Mouse (Mus musculus) forebrain, embryonic 13.5 days (tissue): ENCODE data around the gene Rad23a. TPM values are rescaled to one million over a fixed set of nuclear protein-coding genes. Genes with fewer than 3 reads are reported as not detected.

ENCODE experiments used
- microRNA-seq: library from miRNA; unstranded; fragments of <30 nt; microRNA quantifications from one replicate; pipeline ENCODE4, GENCODE M21; 2016
- polyA plus RNA-seq: library from polyadenylated mRNA; unstranded; fragments of >200 nt; fragmentation: Nextera tagmentation; extraction: Ambion mirVana; gene quantifications from 2 replicates; pipeline ENCODE4 v1.2.1, GENCODE M21; 2015

Rad23a gene
- polyA plus RNA-seq, 1 experiment from 2014 or later = 93.9 TPM

Small RNA genes within 50 kb of the gene (microRNA-seq; reads per million reads assigned to microRNA genes)
- 3.5 reads per million, percentile 7 among the genes with 10 or more reads in this experiment for gene Mir7069

Other genes with a start within 250 kb of the Rad23a start
- 35.2 and 35.4 TPM in 2 replicates for gene Ier2, start 177.8 kb downstream of the Rad23a start, polyA plus RNA-seq
- gene Trmt1, start 154.4 kb downstream of the Rad23a start, polyA plus RNA-seq = 53.5 and 59.1 TPM in 2 replicates
- gene Nacc1, start 152.8 kb downstream of the Rad23a start, polyA plus RNA-seq = 16.1 and 18.6 TPM in 2 replicates
- 1.9 and 2.1 TPM in 2 replicates for gene Lyl1, start 139.2 kb downstream of the Rad23a start, polyA plus RNA-seq
- gene G430095P16Rik, start 117.7 kb downstream of the Rad23a start, polyA plus RNA-seq = 3.7 and 3.8 TPM in 2 replicates
- gene Nfix, start 40.3 kb downstream of the Rad23a start, polyA plus RNA-seq = 127 and 145 TPM in 2 replicates
- gene Dand5, start 17.8 kb downstream of the Rad23a start, polyA plus RNA-seq = 7.3 and 8.2 TPM in 2 replicates
- gene Gadd45gip1, start 9.1 kb downstream of the Rad23a start, polyA plus RNA-seq = 42.6 and 47.0 TPM in 2 replicates
- 549 and 569 TPM in 2 replicates for gene Calr, start 6.3 kb upstream of the Rad23a start, polyA plus RNA-seq
- gene Farsa, start 16.3 kb upstream of the Rad23a start, polyA plus RNA-seq = 123 and 127 TPM in 2 replicates
- 80.3 and 85.1 TPM in 2 replicates for gene Syce2, start 31.4 kb upstream of the Rad23a start, polyA plus RNA-seq
- gene Gcdh, start 53.3 kb upstream of the Rad23a start, polyA plus RNA-seq = 33.2 and 34.2 TPM in 2 replicates
- 0.74 and 1.2 TPM in 2 replicates for gene Klf1, start 61.3 kb upstream of the Rad23a start, polyA plus RNA-seq
- 6.9 and 9.4 TPM in 2 replicates for gene Dnase2a, start 67.9 kb upstream of the Rad23a start, polyA plus RNA-seq
- gene Mast1, start 96.7 kb upstream of the Rad23a start, polyA plus RNA-seq = 31.6 and 37.3 TPM in 2 replicates
- 1.2 and 1.8 TPM in 2 replicates for gene Rtbdn, start 106.3 kb upstream of the Rad23a start, polyA plus RNA-seq
- not detected in 2 replicates for gene Gm49661, start 128.8 kb upstream of the Rad23a start, polyA plus RNA-seq
- gene Prdx2, start 128.9 kb upstream of the Rad23a start, polyA plus RNA-seq = 1,640 and 1,662 TPM in 2 replicates
- gene Rnaseh2a, start 129.1 kb upstream of the Rad23a start, polyA plus RNA-seq = 119 and 124 TPM in 2 replicates
- 3.4 and 4.2 TPM in 2 replicates for gene Junb, start 138.1 kb upstream of the Rad23a start, polyA plus RNA-seq
- gene Hook2, start 149.9 kb upstream of the Rad23a start, polyA plus RNA-seq = 16.8 and 21.5 TPM in 2 replicates
- not detected in 2 replicates for gene Best2, start 173.9 kb upstream of the Rad23a start, polyA plus RNA-seq
- gene Asna1, start 184.6 kb upstream of the Rad23a start, polyA plus RNA-seq = 166 and 168 TPM in 2 replicates
- gene Trir, start 186.2 kb upstream of the Rad23a start, polyA plus RNA-seq = 125 and 154 TPM in 2 replicates
- 46.4 and 49.4 TPM in 2 replicates for gene Tnpo2, start 196.2 kb upstream of the Rad23a start, polyA plus RNA-seq
- 39.4 and 49.1 TPM in 2 replicates for gene Fbxw9, start 219.4 kb upstream of the Rad23a start, polyA plus RNA-seq
- 0.88 and 0.93 TPM in 2 replicates for gene Gm5741, start 227.3 kb upstream of the Rad23a start, polyA plus RNA-seq
- gene Dhps, start 231.1 kb upstream of the Rad23a start, polyA plus RNA-seq = 79.5 TPM in 2 replicates
- gene Wdr83os, start 240.1 kb upstream of the Rad23a start, polyA plus RNA-seq = 136 and 137 TPM in 2 replicates
- gene Wdr83, start 240.6 kb upstream of the Rad23a start, polyA plus RNA-seq = 52.9 and 57.8 TPM in 2 replicates
- 14.6 and 14.7 TPM in 2 replicates for gene Man2b1, start 242.6 kb upstream of the Rad23a start, polyA plus RNA-seq